Mouse (Mus musculus) lung, adult 2 months (tissue): ENCODE results near the gene Kdm3a.

Experiments
- CTCF ChIP-seq: fragments of 200-500 bp; IDR thresholded peaks from 2 replicates; pipeline ENCODE4 v1.5.1; 2011; ENCODE audit warnings: mild to moderate bottlenecking, low read length, control low read depth; ENCODE audit not compliant: insufficient read depth
- POLR2A ChIP-seq: fragments of 200-500 bp; IDR thresholded peaks from 2 replicates; pipeline ENCODE4 v1.6.1; 2011; ENCODE audit warnings: low read depth, mild to moderate bottlenecking, control low read depth, low read length, borderline replicate concordance; ENCODE audit errors: extremely low read depth

DNA sequence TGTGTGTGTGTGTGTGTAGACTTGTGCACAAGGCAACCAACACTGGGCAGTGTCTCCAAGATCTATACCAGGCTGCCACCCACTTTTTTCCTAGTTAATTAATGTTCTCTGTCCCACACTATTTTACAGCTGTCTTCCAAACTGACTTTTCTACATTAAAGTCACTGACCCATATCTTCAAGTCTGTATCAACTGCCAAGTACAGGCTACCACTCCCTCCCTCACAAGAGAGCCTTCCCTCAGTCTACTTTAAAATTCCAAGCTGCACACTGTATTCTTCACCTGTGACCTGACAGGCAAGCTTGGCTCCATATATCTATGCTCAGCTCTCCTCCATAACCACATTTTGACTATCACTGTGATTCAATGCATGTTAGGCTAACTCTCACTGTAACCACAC is 19.6 kb downstream of the Kdm3a start:
- TF ChIP-seq CTCF (no peak), POLR2A (no peak)
